Mouse (Mus musculus): Measurements from ENCODE around the gene Ormdl2.

DNA sequence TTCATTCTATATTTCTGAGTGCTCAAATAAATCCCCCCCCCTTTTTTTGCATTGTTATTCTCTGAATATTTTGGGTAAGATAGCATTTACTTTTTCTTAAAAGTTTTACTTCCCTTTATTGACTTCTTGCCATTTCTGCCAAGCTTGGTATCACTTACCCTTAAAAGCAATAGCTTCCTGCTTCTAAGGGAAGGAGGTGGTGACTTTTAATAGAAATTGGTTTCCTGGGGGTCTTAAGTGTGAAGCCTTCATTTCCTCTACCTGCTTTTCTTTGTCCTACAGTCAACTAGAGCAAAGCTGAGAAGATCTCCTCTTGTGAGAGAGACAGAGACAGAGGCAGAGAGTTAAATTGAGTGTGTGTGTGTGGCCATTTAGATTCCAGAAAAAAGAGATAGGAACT is 39.7 kb upstream of the Ormdl2 start:
- TF ChIP-seq CTCF (IDR thresholded peaks at IDR 0.05; ENCODE audit: borderline replicate concordance, control insufficient read depth, extremely low read depth, insufficient read depth, low read length, poor library complexity) (no peak), POLR2A (IDR thresholded peaks at IDR 0.05; ENCODE audit: control insufficient read depth, extremely low read depth, insufficient read depth, low read length, poor library complexity) (no peak)

All from thymus, adult 2 months (tissue).